Mouse (Mus musculus) brown adipose tissue, adult 24 weeks (tissue): ENCODE data around the gene Dnaaf2. TPM values are rescaled to one million over a fixed set of nuclear protein-coding genes. Genes with fewer than 3 reads are reported as not detected.

Source experiments
- H3K27ac ChIP-seq: fragments of 200-500 bp; replicated peaks from 2 replicates; pipeline ENCODE4 v1.5.1; 2012; ENCODE audit warnings: low read depth, mild to moderate bottlenecking, low read length
- H3K4me1 ChIP-seq: fragments of 200-500 bp; 2 replicates; pipeline ENCODE4 v1.6.1; 2012; ENCODE audit warnings: low read length, mixed read lengths; ENCODE audit not compliant: control insufficient read depth, insufficient read depth, insufficient read length
- H3K4me3 ChIP-seq: fragments of 200-500 bp; 2 replicates; pipeline ENCODE4 v1.5.1; 2012; ENCODE audit warnings: low read depth, mild to moderate bottlenecking, low read length, moderate library complexity; ENCODE audit not compliant: insufficient read depth
- polyA plus RNA-seq: library from polyadenylated mRNA; stranded (reverse); fragments of >200 nt; gene quantifications from 2 replicates; pipeline ENCODE4 v1.2.4, GENCODE M21; 2012; ENCODE audit not compliant: missing spikeins, insufficient read depth, insufficient read length

Dnaaf2 gene
- polyA plus RNA-seq: not detected in 2 replicates

- Histone ChIP-seq H3K4me3 (peak within 1 kb of the TSS; percentile 91), H3K27ac (peak within 1 kb of the TSS; percentile 74), H3K4me1 (peaks cover 5% of the 10 kb centered on the region; the same call in 1 of the 2 replicates)
Observed at GRCm38 (mm10) chr12:69198164-69198535, at the start of gene Dnaaf2. Gene Dnaaf2, minus strand, starts transcription at chr12:69198429.

DNA sequence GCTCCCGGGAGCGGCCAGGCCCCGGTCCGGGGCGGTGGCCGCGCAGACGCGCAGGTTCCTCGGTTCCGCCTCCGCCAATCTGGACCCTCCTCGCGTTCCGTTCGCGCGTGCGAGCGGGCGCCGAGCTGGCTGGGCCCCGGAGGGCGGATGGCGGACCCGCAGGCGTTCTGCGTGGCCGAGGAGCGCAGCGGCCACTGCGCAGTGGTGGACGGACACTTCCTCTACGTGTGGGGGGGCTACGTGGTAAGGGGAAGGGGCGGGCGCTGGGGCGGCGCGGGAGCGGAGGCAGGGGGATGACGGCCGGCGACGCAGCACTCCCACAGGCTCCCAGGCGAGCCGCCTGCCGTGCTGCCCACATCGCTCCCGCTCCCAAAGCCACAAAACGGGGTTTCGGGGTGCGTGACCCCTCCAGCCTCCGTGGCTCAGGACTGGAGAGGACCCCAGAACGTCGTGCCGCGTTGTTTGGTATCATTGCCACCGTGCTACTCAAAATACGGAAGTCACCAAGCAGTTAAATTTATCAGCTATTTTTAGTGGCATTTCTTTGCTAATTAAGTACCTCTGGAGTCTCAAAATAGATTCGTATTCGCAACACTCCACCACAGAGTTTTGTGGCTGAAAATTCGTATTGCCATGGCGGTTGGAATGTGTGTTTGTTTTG is 43.7 kb upstream of the Dnaaf2 start:
- H3K4me3 ChIP-seq: peak overlapping the region; percentile 91
- H3K4me1 ChIP-seq: no peaks in the 10 kb centered on the region
- H3K27ac ChIP-seq: peak overlapping the region; percentile 57; the same call in 1 of the 2 replicates

GRCm38 (mm10) chr12:69241405-69241770 is 43.2 kb upstream of the Dnaaf2 start:
- no peak overlapping the region; the same call in 1 of the 2 replicates for H3K27ac ChIP-seq
- H3K4me1 ChIP-seq: no peaks in the 10 kb centered on the region
- peak overlapping the region; percentile 91 for H3K4me3 ChIP-seq

DNA sequence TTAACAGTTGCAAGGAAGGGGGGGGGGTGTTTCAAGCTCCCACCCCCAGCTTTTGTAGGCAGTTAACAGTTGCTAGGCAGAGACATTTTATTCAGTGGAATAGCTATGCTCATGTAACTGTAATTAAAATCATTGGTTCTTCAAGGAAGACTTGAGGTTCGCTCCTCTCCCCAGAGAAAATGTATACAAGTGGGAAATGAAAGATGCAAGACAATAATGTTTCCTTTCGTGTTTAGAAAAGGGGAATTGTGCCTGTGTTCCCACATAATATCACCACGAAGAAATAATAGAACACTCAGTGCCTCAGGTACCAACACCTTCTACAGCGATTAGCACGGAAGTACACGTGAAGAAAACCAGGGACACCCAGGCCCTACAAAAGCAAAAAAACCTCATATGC is 42.6 kb upstream of the Dnaaf2 start, which contains the start of gene Klhdc1:
Gene Klhdc1 (plus strand): TSS at position 301 of the 400 bp plus-strand sequence.
- H3K27ac ChIP-seq: peak within 1 kb of the TSS; percentile 57
- H3K4me3 ChIP-seq: peak within 1 kb of the TSS; percentile 91
- H3K4me1 ChIP-seq: no peaks in the 10 kb centered on the region

DNA sequence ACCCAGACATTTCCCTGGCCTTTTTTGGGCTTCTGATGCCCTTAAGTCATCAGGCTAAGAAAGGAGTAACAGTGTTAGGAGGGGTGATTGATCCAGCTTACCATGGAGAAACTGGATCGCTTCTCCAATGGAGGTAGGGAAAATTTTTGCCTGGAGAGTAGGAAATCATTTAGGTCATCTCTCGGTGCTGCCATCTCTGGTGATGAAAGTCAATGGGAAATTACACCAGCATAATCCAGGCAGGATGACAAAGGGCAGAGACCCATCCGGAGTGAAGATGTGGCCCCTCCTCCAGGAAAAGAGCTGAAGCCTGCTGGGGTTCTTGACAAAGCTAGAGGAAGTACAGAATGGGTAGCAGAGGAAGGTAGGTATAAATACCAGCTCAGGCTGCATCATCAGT is 40.1 kb upstream of the Dnaaf2 start:
- H3K4me1 ChIP-seq: no peaks in the 10 kb centered on the region
- H3K27ac ChIP-seq: no peak overlapping the region
- no peak overlapping the region for H3K4me3 ChIP-seq

- Histone ChIP-seq H3K4me3 (no peak overlapping the region), H3K4me1 (no peaks in the 10 kb centered on the region), H3K27ac (no peak overlapping the region)
Observed at GRCm38 (mm10) chr12:69235782-69236181, 37.6 kb upstream of the Dnaaf2 start.

GRCm38 (mm10) chr12:69229251-69229650 is 31.0 kb upstream of the Dnaaf2 start:
- no peak overlapping the region for H3K4me3 ChIP-seq
- H3K27ac ChIP-seq: no peak overlapping the region
- H3K4me1 ChIP-seq: no peaks in the 10 kb centered on the region

- no peaks in the 10 kb centered on the region for H3K4me1 ChIP-seq
- H3K4me3 ChIP-seq: peak within 1 kb of the TSS; percentile 75
- H3K27ac ChIP-seq: peak within 1 kb of the TSS; percentile 50
Observed at GRCm38 (mm10) chr12:69227776-69228466, 29.7 kb upstream of the Dnaaf2 start, which contains the start of gene Pole2. Gene Pole2, minus strand, starts transcription at chr12:69228195.

GRCm38 (mm10) chr12:69220613-69221277 is 22.5 kb upstream of the Dnaaf2 start:
- Histone ChIP-seq H3K4me1 (no peaks in the 10 kb centered on the region), H3K27ac (no peak overlapping the region), H3K4me3 (no peak overlapping the region)

DNA sequence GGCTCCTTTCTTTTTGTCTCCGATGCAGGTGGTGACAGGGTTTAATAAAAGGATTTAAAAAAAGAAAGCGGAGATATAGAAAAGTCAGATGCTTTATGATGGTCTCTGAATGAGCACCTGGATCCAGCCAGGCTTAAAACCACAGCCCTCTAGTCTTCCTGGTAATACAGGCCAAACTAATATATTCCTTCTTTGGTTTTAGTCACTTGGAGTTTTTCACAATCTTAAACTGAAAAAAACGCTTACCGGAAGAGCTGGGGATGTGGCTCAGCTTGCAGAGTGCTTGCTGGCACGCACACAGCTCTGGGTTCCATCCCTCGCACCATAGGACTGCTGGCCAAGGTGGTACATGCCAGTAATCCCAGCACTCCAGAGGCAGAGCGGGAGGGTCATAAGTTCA is 18.4 kb upstream of the Dnaaf2 start:
- Histone ChIP-seq H3K4me3 (no peak overlapping the region), H3K4me1 (no peaks in the 10 kb centered on the region; the same call in 1 of the 2 replicates), H3K27ac (no peak overlapping the region)

DNA sequence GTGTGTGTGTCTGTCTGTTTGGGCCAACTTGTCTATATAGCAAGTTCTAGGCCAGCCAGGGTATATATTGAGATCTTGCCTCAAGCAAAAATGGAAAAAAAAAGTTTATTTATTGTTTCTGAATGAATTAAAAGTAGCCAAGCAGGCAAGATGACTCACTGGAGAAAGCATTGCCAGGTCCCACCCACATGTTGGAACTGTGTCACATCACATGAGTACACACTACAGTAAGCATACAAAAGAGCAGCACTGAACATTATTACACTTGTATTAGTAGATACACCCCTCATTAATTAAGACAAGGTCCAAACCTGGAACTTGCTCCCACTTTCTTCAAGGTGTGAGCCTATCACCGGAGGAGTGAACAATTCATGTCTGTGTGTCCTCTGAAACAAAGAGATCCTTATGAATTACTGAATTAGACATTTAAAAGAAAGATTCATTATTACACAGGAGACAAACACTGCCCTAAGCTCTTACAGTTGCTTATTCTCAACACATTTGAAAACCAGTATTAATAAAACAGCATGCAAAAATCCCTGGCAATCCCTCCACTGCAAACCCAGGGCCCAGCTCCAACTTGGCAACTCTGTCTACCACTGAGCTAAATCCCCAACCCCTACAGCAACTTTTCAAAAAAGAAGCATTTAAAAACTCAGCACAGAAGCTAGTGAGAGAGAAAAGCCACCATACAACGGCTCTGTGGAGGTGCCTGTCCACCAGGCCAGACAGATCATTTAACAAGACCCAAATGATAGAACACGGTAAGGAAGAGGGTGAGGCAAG is 17.0 kb upstream of the Dnaaf2 start:
- Histone ChIP-seq H3K27ac (no peak overlapping the region), H3K4me1 (no peaks in the 10 kb centered on the region; the same call in 1 of the 2 replicates), H3K4me3 (no peak overlapping the region)

DNA sequence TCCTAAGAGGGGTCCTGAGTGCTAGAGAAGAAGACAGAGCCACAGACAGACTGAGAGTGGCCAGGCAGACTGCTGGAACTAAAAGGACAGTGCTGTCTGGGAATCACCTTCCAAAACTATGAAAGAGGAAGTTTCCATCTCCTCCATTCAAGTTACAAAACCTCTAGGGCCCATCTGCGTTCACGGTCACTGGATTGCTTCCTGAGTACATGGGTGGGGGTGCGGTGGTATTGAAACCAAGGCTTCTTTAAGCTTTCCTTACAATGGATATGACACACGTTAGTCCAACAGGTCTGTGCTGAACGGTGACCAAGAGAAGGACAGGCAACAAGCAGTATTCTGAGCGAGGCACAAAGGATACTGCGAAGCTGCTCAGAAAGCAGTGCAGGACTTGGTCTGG is 16.2 kb upstream of the Dnaaf2 start:
- H3K4me3 ChIP-seq: no peak overlapping the region
- no peaks in the 10 kb centered on the region; the same call in 1 of the 2 replicates for H3K4me1 ChIP-seq
- H3K27ac ChIP-seq: no peak overlapping the region

- Histone ChIP-seq H3K4me1 (no peaks in the 10 kb centered on the region; the same call in 1 of the 2 replicates), H3K4me3 (no peak overlapping the region), H3K27ac (no peak overlapping the region)
Observed at GRCm38 (mm10) chr12:69213186-69213777, 15.1 kb upstream of the Dnaaf2 start.

- Histone ChIP-seq H3K4me3 (no peak overlapping the region), H3K27ac (no peak overlapping the region), H3K4me1 (no peaks in the 10 kb centered on the region; the same call in 1 of the 2 replicates)
Observed at GRCm38 (mm10) chr12:69211057-69211456, 12.8 kb upstream of the Dnaaf2 start.
